Mouse (Mus musculus) CH12.LX (cell line): Measurements from ENCODE around the gene Ccdc157. TPM values are rescaled to one million over a fixed set of nuclear protein-coding genes. Genes with fewer than 3 reads are reported as not detected.
A peak's percentile ranks its signal among the peaks of the same experiment; 100 is the strongest.

ENCODE experiments used
- DNase-seq: peaks from one replicate; pipeline ENCODE4 v3.0.0-alpha.2; 2013; ENCODE audit errors: extremely low read depth
- H3K27ac ChIP-seq: 2 replicates; pipeline ENCODE4 v1.5.1; 2012; ENCODE audit warnings: low read depth, mild to moderate bottlenecking, control low read depth, moderate library complexity; ENCODE audit not compliant: insufficient read depth
- H3K27me3 ChIP-seq: replicated peaks from 2 replicates; pipeline ENCODE3; 2012; ENCODE audit warnings: inconsistent platforms
- H3K36me3 ChIP-seq, 2 experiments: replicated peaks in 1 of 2; 2 replicates each; pipeline versions ENCODE3 to v1.6.1; 2012; ENCODE audit warnings: inconsistent platforms in 1 of 2, low read length in 1 of 2, mild to moderate bottlenecking in 1 of 2, mixed read lengths in 1 of 2, moderate library complexity in 1 of 2; ENCODE audit not compliant: control insufficient read depth in 1 of 2, insufficient read depth in 1 of 2
- H3K4me1 ChIP-seq, 2 experiments: 2 replicates each; pipeline ENCODE4 v1.6.1; 2012; ENCODE audit warnings: inconsistent platforms in 1 of 2, moderate library complexity in 1 of 2; ENCODE audit not compliant: insufficient read depth in 2 of 2, control insufficient read depth in 1 of 2
- H3K4me2 ChIP-seq: 2 replicates; pipeline ENCODE4 v1.6.1; 2012; ENCODE audit warnings: low read depth, mild to moderate bottlenecking, control low read depth; ENCODE audit not compliant: poor library complexity, insufficient read depth, severe bottlenecking
- H3K4me3 ChIP-seq, 3 experiments: fragments of 150-350 bp in 1 of 3; sonication (generic) in 1 of 3; replicated peaks in 1 of 3; 2 replicates each; pipeline versions ENCODE3 to v1.5.1; 2011 to 2012; ENCODE audit warnings: low read depth in 2 of 3, low read length in 2 of 3, mild to moderate bottlenecking in 2 of 3, moderate library complexity in 2 of 3, control low read depth in 1 of 3, improper control_type of control experiment in 1 of 3, inconsistent platforms in 1 of 3, mixed read lengths in 1 of 3; ENCODE audit not compliant: poor library complexity in 1 of 3
- H3K79me2 ChIP-seq: replicated peaks from 2 replicates; pipeline ENCODE4 v1.6.1; 2012; ENCODE audit warnings: mild to moderate bottlenecking, moderate library complexity; ENCODE audit not compliant: control insufficient read depth, poor library complexity, insufficient read depth, severe bottlenecking; ENCODE audit errors: extremely low read depth
- H3K9ac ChIP-seq: 2 replicates; pipeline ENCODE4 v1.6.1; 2012; ENCODE audit warnings: low read depth, mild to moderate bottlenecking, control low read depth, moderate library complexity; ENCODE audit not compliant: insufficient read depth
- H3K9me3 ChIP-seq: replicated peaks from 2 replicates; pipeline ENCODE3; 2012; ENCODE audit warnings: low read length, inconsistent platforms, mixed read lengths
- BHLHE40 ChIP-seq: IDR thresholded peaks from 2 replicates; pipeline ENCODE4 v1.6.1; 2011; ENCODE audit warnings: mild to moderate bottlenecking, low read depth, low read length, improper control_type of control experiment
- CHD1 ChIP-seq: IDR thresholded peaks from 2 replicates; pipeline ENCODE4 v1.6.1; 2012; ENCODE audit warnings: low read depth, low read length, improper control_type of control experiment, inconsistent platforms
- CHD2 ChIP-seq: IDR thresholded peaks from 2 replicates; pipeline ENCODE4 v1.6.1; 2011; ENCODE audit warnings: low read length, improper control_type of control experiment
- E2F4 ChIP-seq: IDR thresholded peaks from 2 replicates; pipeline ENCODE4 v1.6.1; 2011; ENCODE audit warnings: low read depth, low read length, improper control_type of control experiment; ENCODE audit not compliant: insufficient replicate concordance
- MAX ChIP-seq: IDR thresholded peaks from 2 replicates; pipeline ENCODE4 v1.6.1; 2011; ENCODE audit warnings: low read length, improper control_type of control experiment
- MAZ ChIP-seq: IDR thresholded peaks from 2 replicates; pipeline ENCODE4 v1.6.1; 2012; ENCODE audit warnings: low read depth, mild to moderate bottlenecking, inconsistent platforms, low read length, improper control_type of control experiment, moderate library complexity
- MXI1 ChIP-seq: IDR thresholded peaks from 2 replicates; pipeline ENCODE4 v1.6.1; 2011; ENCODE audit warnings: mild to moderate bottlenecking, low read depth, low read length, improper control_type of control experiment
- MYC ChIP-seq: IDR thresholded peaks from 2 replicates; pipeline ENCODE4 v1.6.1; 2011; ENCODE audit warnings: low read depth, mild to moderate bottlenecking, improper control_type of control experiment, low read length
- PAX5 ChIP-seq: IDR thresholded peaks from 2 replicates; pipeline ENCODE4 v1.6.1; 2012; ENCODE audit warnings: low read length, inconsistent platforms, mixed read lengths
- POLR2A ChIP-seq: IDR thresholded peaks from 2 replicates; pipeline ENCODE4 v1.6.1; 2011; ENCODE audit warnings: low read depth, mild to moderate bottlenecking, improper control_type of control experiment, low read length
- POLR2AphosphoS2 ChIP-seq: IDR thresholded peaks from 2 replicates; pipeline ENCODE4 v1.6.1; 2011; ENCODE audit warnings: low read depth, low read length, improper control_type of control experiment
- RCOR1 ChIP-seq: conservative IDR thresholded peaks from 2 replicates; pipeline ENCODE4 v1.6.1; 2012; ENCODE audit warnings: low read depth, mild to moderate bottlenecking, inconsistent platforms, low read length, improper control_type of control experiment
- SIN3A ChIP-seq: IDR thresholded peaks from 2 replicates; pipeline ENCODE4 v1.6.1; 2012; ENCODE audit warnings: low read length, improper control_type of control experiment, inconsistent platforms
- TBP ChIP-seq: conservative IDR thresholded peaks from 2 replicates; pipeline ENCODE4 v1.6.1; 2011; ENCODE audit warnings: low read depth, low read length, improper control_type of control experiment
- ZC3H11A ChIP-seq: IDR thresholded peaks from 2 replicates; pipeline ENCODE4 v1.6.1; 2012; ENCODE audit warnings: low read depth, mild to moderate bottlenecking, inconsistent platforms, low read length, improper control_type of control experiment
- ZMIZ1 ChIP-seq: IDR thresholded peaks from 2 replicates; pipeline ENCODE4 v1.6.1; 2012; ENCODE audit warnings: low read depth, mild to moderate bottlenecking, inconsistent platforms, low read length, improper control_type of control experiment
- ZNF384 ChIP-seq: IDR thresholded peaks from 2 replicates; pipeline ENCODE4 v1.6.1; 2012; ENCODE audit warnings: low read depth, low read length, improper control_type of control experiment, inconsistent platforms
- dilution Hi-C: fragments of 300-500 bp; cut with MboI; formaldehyde crosslinking; loops from 2 replicates; pipeline ENCODE4 v1.14.3; 2020; ENCODE audit warnings: low sequenced_read_pairs; ENCODE audit not compliant: extremely low pct_unique_long_range_greater_than_20kb, extremely low pct_ligation_motif_present
- in situ Hi-C: fragments of 300-500 bp; cut with MboI; formaldehyde crosslinking; loops from 3 replicates; pipeline ENCODE4 v1.14.3; 2019; ENCODE audit warnings: low sequenced_read_pairs, low pct_ligation_motif_present, low pct_unique_long_range_greater_than_20kb, mixed read lengths
- polyA plus RNA-seq: library from polyadenylated mRNA; unstranded; fragments of >175 nt; gene quantifications from 2 replicates; pipeline ENCODE4 v1.2.1, GENCODE M21; 2012; ENCODE audit warnings: low read depth; ENCODE audit not compliant: insufficient read length
- total RNA-seq, 2 experiments: library from RNA; depleted of rRNA; stranded (reverse); fragments of 300-350 nt in 1 of 2; fragments of >200 nt in 1 of 2; gene quantifications; 2 replicates each; pipeline ENCODE4 v1.2.3; 2012 to 2014

Ccdc157 gene
- total and polyA plus RNA-seq, 3 experiments: 2.3 to 4.4 (median 4.0) TPM

DNA sequence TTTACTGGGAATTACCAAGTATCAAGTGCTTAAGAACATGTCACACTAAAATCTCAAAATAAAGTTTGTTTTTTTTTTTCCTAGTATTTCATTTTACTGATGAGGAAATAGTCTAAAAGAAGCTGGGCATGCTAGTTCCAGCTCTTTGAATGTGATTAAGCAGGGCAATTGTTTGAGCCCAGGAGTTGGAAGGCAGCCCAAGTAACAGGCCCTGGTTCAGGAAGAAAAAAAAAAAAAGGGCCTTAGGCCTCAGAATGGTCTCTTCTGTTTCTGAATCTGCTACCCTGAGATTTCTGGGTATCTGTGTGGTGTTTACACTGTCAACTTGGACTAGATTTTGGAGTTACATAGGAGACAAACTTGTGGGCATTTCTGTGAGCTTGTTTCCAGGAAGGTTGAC lies 23.4 kb upstream of the Ccdc157 start:
- Histone ChIP-seq H3K79me2 (peaks cover 14% of the 10 kb centered on the region; the same call in 1 of the 2 replicates), H3K27me3 (no peaks in the 10 kb centered on the region), H3K9me3 (no peaks in the 10 kb centered on the region), H3K9ac (no peak overlapping the region), H3K4me1 (peaks cover 6 to 17% of the 10 kb centered on the region in 2 experiments), H3K4me3 (no peak overlapping the region), H3K36me3 (peaks cover 44 to 58% of the 10 kb centered on the region in 2 experiments), H3K27ac (no peak overlapping the region), H3K4me2 (no peak overlapping the region)
- in situ Hi-C loops (no loop called here), dilution Hi-C loops (no loop called here)
- no peak for TF ChIP-seq CHD1
- TF ChIP-seq MYC: no peak
- TF ChIP-seq POLR2AphosphoS2: 0 out of 2 replicates have a peak, but pooled peaks have one; percentile 20
- DNase-seq: no peak

DNA sequence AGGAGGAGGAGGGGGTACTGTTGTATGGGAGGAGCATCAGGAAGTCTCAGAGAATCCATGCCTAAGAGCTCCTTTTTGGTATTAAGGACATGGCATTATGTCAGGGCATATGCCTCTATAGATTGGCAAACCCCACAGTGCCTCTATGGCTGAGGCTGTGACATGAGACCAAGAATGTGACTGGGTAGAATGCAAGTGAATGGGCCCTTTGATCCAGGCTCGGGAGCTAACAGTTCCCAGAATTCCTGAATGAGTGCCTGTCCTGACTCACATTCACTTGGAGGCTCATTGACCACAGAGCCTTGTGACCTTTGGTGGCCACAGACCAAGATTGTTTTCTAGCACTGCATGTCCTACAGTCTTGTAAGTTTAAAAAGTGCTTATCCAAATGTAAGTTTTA lies 22.0 kb upstream of the Ccdc157 start:
- H3K36me3 ChIP-seq: peaks cover 58 to 68% of the 10 kb centered on the region in 2 experiments
- TF ChIP-seq POLR2AphosphoS2: peak; percentile 30; the same call in 1 of the 2 replicates
- TF ChIP-seq TBP: no peak

DNA sequence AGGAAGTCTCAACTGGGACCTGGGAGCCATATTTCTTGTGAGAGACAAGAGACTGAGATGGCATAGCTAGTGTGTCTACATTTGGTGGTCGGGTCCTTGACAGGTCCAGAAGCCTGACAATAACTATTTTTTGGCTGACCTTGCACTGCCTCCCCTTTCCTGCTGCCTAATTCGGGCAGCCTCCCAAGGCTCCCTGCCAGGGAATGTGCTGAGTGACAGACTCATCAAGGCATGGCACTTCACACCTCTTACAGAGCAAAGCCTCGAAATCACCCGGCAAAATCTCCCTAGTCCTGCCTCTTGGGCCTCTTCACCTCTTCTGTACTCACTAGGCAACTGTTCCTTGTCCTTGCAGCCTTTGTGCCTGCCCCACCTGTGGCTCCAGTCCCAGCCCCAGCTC lies 17.6 kb upstream of the Ccdc157 start:
- no peak for TF ChIP-seq MXI1
- TF ChIP-seq BHLHE40: no peak
- TF ChIP-seq ZMIZ1: no peak
- no peak for TF ChIP-seq MAZ
- TF ChIP-seq MAX: no peak
- TF ChIP-seq RCOR1: no peak
- no peak for TF ChIP-seq POLR2A
- no peak for TF ChIP-seq ZC3H11A
- TF ChIP-seq ZNF384: no peak
- no peak for TF ChIP-seq PAX5
- TF ChIP-seq CHD2: no peak
- no peak for TF ChIP-seq E2F4
- TF ChIP-seq SIN3A: no peak
- no peaks in the 10 kb centered on the region for H3K27me3 ChIP-seq
- H3K4me2 ChIP-seq: no peak overlapping the region
- no peak overlapping the region for H3K27ac ChIP-seq
- no peak overlapping the region for H3K9ac ChIP-seq
- peaks cover 97 to 98% of the 10 kb centered on the region in 2 experiments for H3K36me3 ChIP-seq
- H3K79me2 ChIP-seq: no peaks in the 10 kb centered on the region
- in situ Hi-C loops (loop anchor here (5.0 kb wide), 1 partner anchor 40 kb away; the partner anchor contains the start of gene Castor1), dilution Hi-C loops (no loop called here)
- H3K4me3 ChIP-seq: no peak overlapping the region
- no peak for DNase-seq
- no peaks in the 10 kb centered on the region for H3K4me1 ChIP-seq
- no peaks in the 10 kb centered on the region for H3K9me3 ChIP-seq

More for the DNA sequence above, 22.0 kb upstream of the Ccdc157 start:
- DNase-seq: no peak
- no peak overlapping the region for H3K4me3 ChIP-seq
- no peak overlapping the region for H3K27ac ChIP-seq
- no peak overlapping the region for H3K9ac ChIP-seq
- dilution Hi-C loops: no loop called here
- no peaks in the 10 kb centered on the region for H3K27me3 ChIP-seq
- no peaks in the 10 kb centered on the region for H3K9me3 ChIP-seq
- H3K79me2 ChIP-seq: no peaks in the 10 kb centered on the region
- H3K4me1 ChIP-seq: peaks cover 0 to 3% of the 10 kb centered on the region in 2 experiments; a peak in 2 of 4 replicates
- in situ Hi-C loops: no loop called here
- H3K4me2 ChIP-seq: no peak overlapping the region
